Mouse (Mus musculus) stomach, postnatal 0 days (tissue): ENCODE results near the gene Kif21b. TPM values are rescaled to one million over a fixed set of nuclear protein-coding genes. Genes with fewer than 3 reads are reported as not detected.

ENCODE experiments used
- ATAC-seq: fragments of 200-750 bp; cut with Nextera tagmentation; 2 replicates; pipeline ENCODE4 v1.8.0; 2017; ENCODE audit not compliant: low FRiP score, low TSS enrichment
- DNase-seq: peaks from one replicate; pipeline ENCODE4 v3.0.0-alpha.2; 2016; ENCODE audit warnings: low spot score
- H3K27ac ChIP-seq: fragments of 300-500 bp; sonication (generic); replicated peaks from 2 replicates; pipeline ENCODE4 v1.5.1; 2014; ENCODE audit warnings: mild to moderate bottlenecking, control low read depth
- H3K27me3 ChIP-seq: fragments of 300-500 bp; sonication (generic); 2 replicates; pipeline ENCODE4 v1.6.1; 2014; ENCODE audit warnings: low read length; ENCODE audit not compliant: control insufficient read depth, insufficient read depth
- H3K36me3 ChIP-seq: fragments of 300-500 bp; sonication (generic); 2 replicates; pipeline ENCODE4 v1.6.1; 2014; ENCODE audit warnings: low read length, mixed read lengths; ENCODE audit not compliant: control insufficient read depth, insufficient read depth
- H3K4me1 ChIP-seq: fragments of 300-500 bp; sonication (generic); replicated peaks from 2 replicates; pipeline ENCODE4 v1.6.1; 2014; ENCODE audit warnings: antibody characterized with exemption; ENCODE audit not compliant: control insufficient read depth, insufficient read depth
- H3K4me2 ChIP-seq: fragments of 300-500 bp; sonication (generic); replicated peaks from 2 replicates; pipeline ENCODE4 v1.6.1; 2014; ENCODE audit warnings: low read depth, mild to moderate bottlenecking, control low read depth, moderate library complexity
- H3K4me3 ChIP-seq: fragments of 300-500 bp; sonication (generic); 2 replicates; pipeline ENCODE4 v1.5.1; 2014; ENCODE audit warnings: low read depth, low read length, control low read depth
- H3K9ac ChIP-seq: fragments of 300-500 bp; sonication (generic); 2 replicates; pipeline ENCODE4 v1.6.1; 2014; ENCODE audit warnings: mild to moderate bottlenecking, low read length, control low read depth, mixed read lengths
- H3K9me3 ChIP-seq: fragments of 300-500 bp; sonication (generic); 2 replicates; pipeline ENCODE4 v1.6.1; 2016; ENCODE audit warnings: low read length; ENCODE audit not compliant: control insufficient read depth
- CTCF ChIP-seq: IDR thresholded peaks from 2 replicates; pipeline ENCODE4 v1.5.1; 2016; ENCODE audit warnings: antibody characterized with exemption, low read depth, mild to moderate bottlenecking, moderate library complexity
- EP300 ChIP-seq: optimal IDR thresholded peaks from 2 replicates; pipeline ENCODE3; 2016; ENCODE audit warnings: antibody characterized with exemption
- WGBS: fragments of 180-500 bp; shearing (Covaris S2); extraction: QIAGEN DNeasy Blood & Tissue Kit; methylation state at CpG from one replicate; pipeline ENCODE4 v1.1.7; 2014; 5-methylcytosine and 5-hydroxymethylcytosine counted together
- polyA plus RNA-seq: library from polyadenylated mRNA; unstranded; fragments of >200 nt; fragmentation: Nextera tagmentation; extraction: Ambion mirVana; gene quantifications from 2 replicates; pipeline ENCODE4 v1.2.1, GENCODE M21; 2015

Kif21b gene
- polyA plus RNA-seq, 1 experiment from 2014 or later: 0.29 TPM

DNA sequence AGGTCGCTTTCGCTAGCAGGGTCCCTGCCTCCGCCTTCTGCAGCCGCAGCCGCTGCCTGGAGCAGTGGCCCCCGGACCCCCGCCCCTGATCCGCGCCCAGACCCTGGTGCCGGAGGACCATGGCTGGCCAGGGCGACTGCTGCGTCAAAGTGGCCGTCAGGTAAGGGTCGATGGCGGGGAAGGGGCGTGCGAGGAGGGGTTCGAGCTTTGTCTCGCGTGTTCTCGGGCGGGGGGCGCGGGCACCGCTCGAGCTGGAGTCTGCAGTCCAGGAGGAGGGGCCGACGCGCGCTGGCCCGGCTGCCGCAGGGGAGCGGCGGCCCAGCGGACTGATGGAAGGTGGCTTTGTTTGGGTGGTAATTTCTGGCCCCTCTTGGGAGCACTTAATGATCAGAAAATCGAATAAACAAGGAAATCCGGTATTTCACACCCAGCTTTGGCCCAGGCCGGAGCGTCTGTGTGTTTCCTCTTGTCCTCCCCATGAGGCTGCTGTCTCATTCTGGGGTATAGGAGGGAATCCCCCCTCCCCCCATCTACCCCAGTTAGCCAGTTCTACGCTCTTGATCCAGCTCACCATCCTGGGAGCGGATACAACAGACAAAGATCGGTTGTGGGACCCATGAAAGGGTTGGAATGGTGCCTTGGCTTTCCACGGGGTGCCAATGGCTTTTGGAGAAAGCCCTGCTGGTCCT is 558 bp downstream of the Kif21b start:
- TF ChIP-seq CTCF (no peak), EP300 (no peak)

GRCm38 (mm10) chr1:136132386-136133201 is 1.4 kb downstream of the Kif21b start:
- ATAC-seq (no peak), DNase-seq (no peak)
- H3K4me3 ChIP-seq: no peak overlapping the region
- H3K4me2 ChIP-seq: peak overlapping the region; percentile 100
- no peaks in the 10 kb centered on the region for H3K27me3 ChIP-seq
- H3K9me3 ChIP-seq: no peaks in the 10 kb centered on the region
- H3K9ac ChIP-seq: no peak overlapping the region
- H3K4me1 ChIP-seq: peaks cover 17% of the 10 kb centered on the region
- no peaks in the 10 kb centered on the region for H3K36me3 ChIP-seq
- 60% methylated on average over 10 of the region's 10 CpGs for WGBS
- TF ChIP-seq EP300 (no peak), CTCF (no peak)
- no peak overlapping the region for H3K27ac ChIP-seq

More for the DNA sequence above, 558 bp downstream of the Kif21b start:
- no peaks in the 10 kb centered on the region for H3K27me3 ChIP-seq
- DNase-seq (no peak), ATAC-seq (0 out of 2 replicates have a peak, but pooled peaks have one; percentile 0)
- 3% methylated on average over 43 of the region's 43 CpGs for WGBS
- peak overlapping the region; percentile 68 for H3K4me3 ChIP-seq
- H3K9ac ChIP-seq: peak overlapping the region; percentile 74
- H3K4me1 ChIP-seq: peaks cover 13% of the 10 kb centered on the region; the same call in 1 of the 2 replicates
- no peaks in the 10 kb centered on the region for H3K36me3 ChIP-seq
- H3K27ac ChIP-seq: no peak overlapping the region
- peak overlapping the region; percentile 100 for H3K4me2 ChIP-seq
- no peaks in the 10 kb centered on the region for H3K9me3 ChIP-seq

GRCm38 (mm10) chr1:136133570-136134240 is 2.5 kb downstream of the Kif21b start:
- WGBS: 62% methylated on average over 13 of the region's 13 CpGs
- Histone ChIP-seq H3K27ac (no peak overlapping the region), H3K4me1 (peaks cover 17% of the 10 kb centered on the region), H3K4me2 (no peak overlapping the region), H3K9ac (no peak overlapping the region), H3K4me3 (no peak overlapping the region), H3K36me3 (no peaks in the 10 kb centered on the region), H3K27me3 (no peaks in the 10 kb centered on the region), H3K9me3 (no peaks in the 10 kb centered on the region)
- ATAC-seq (no peak), DNase-seq (no peak)
- TF ChIP-seq CTCF (no peak), EP300 (no peak)

DNA sequence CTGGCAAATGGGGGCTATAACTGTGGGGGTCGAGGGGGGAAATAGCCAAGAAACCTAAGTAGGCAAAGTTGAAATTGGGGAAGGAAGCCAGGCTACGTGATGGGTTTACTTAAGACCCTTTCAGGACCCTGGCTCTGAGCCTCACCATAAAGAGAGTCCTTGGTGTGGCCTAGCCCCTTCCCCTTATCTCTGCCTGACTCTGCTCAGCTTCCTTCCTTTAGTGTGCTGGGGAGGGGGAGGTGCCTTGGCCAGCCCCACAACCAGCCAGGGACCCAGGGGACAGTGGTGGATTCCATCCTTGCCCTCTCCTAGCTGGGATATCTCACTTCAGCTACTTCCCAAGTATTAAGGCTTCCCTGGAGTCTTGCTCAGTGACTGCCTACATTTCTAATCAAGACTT is 3.4 kb downstream of the Kif21b start:
- Histone ChIP-seq H3K36me3 (no peaks in the 10 kb centered on the region), H3K9me3 (no peaks in the 10 kb centered on the region), H3K27me3 (no peaks in the 10 kb centered on the region), H3K4me3 (no peak overlapping the region), H3K9ac (no peak overlapping the region), H3K4me2 (no peak overlapping the region), H3K27ac (peak overlapping the region; percentile 67; the same call in 1 of the 2 replicates), H3K4me1 (peaks cover 13% of the 10 kb centered on the region)
- ATAC-seq (no peak), DNase-seq (no peak)
- TF ChIP-seq CTCF: no peak
- no peak for TF ChIP-seq EP300
- 73% methylated on average over 2 of the region's 2 CpGs for WGBS

- peak; percentile 70 for ATAC-seq
- peak overlapping the region; percentile 67; the same call in 1 of the 2 replicates for H3K27ac ChIP-seq
- no peaks in the 10 kb centered on the region for H3K36me3 ChIP-seq
- DNase-seq: peak; percentile 79
- 40% methylated on average over 1 of the region's 1 CpGs for WGBS
- H3K4me3 ChIP-seq: no peak overlapping the region
- no peaks in the 10 kb centered on the region for H3K27me3 ChIP-seq
- no peak for TF ChIP-seq EP300
- peak; percentile 33; the same call in 1 of the 2 replicates for TF ChIP-seq CTCF
- H3K4me2 ChIP-seq: no peak overlapping the region
- peaks cover 13% of the 10 kb centered on the region for H3K4me1 ChIP-seq
- H3K9ac ChIP-seq: no peak overlapping the region
- no peaks in the 10 kb centered on the region for H3K9me3 ChIP-seq
Measured at GRCm38 (mm10) chr1:136135046-136135445, 3.9 kb downstream of the Kif21b start.
